Mouse (Mus musculus) CH12.LX (cell line): ENCODE results near the gene Drc7. TPM values are rescaled to one million over a fixed set of nuclear protein-coding genes. Genes with fewer than 3 reads are reported as not detected.

Experiments
- DNase-seq: peaks from one replicate; pipeline ENCODE4 v3.0.0-alpha.2; 2013; ENCODE audit errors: extremely low read depth
- H3K27ac ChIP-seq: 2 replicates; pipeline ENCODE4 v1.5.1; 2012; ENCODE audit warnings: low read depth, mild to moderate bottlenecking, control low read depth, moderate library complexity; ENCODE audit not compliant: insufficient read depth
- H3K27me3 ChIP-seq: replicated peaks from 2 replicates; pipeline ENCODE3; 2012; ENCODE audit warnings: inconsistent platforms
- H3K36me3 ChIP-seq, 2 experiments: replicated peaks in 1 of 2; 2 replicates each; pipeline versions ENCODE3 to v1.6.1; 2012; ENCODE audit warnings: inconsistent platforms in 1 of 2, low read length in 1 of 2, mild to moderate bottlenecking in 1 of 2, mixed read lengths in 1 of 2, moderate library complexity in 1 of 2; ENCODE audit not compliant: control insufficient read depth in 1 of 2, insufficient read depth in 1 of 2
- H3K4me1 ChIP-seq, 2 experiments: 2 replicates each; pipeline ENCODE4 v1.6.1; 2012; ENCODE audit warnings: inconsistent platforms in 1 of 2, moderate library complexity in 1 of 2; ENCODE audit not compliant: insufficient read depth in 2 of 2, control insufficient read depth in 1 of 2
- H3K4me2 ChIP-seq: 2 replicates; pipeline ENCODE4 v1.6.1; 2012; ENCODE audit warnings: low read depth, mild to moderate bottlenecking, control low read depth; ENCODE audit not compliant: poor library complexity, insufficient read depth, severe bottlenecking
- H3K4me3 ChIP-seq, 3 experiments: fragments of 150-350 bp in 1 of 3; sonication (generic) in 1 of 3; replicated peaks in 1 of 3; 2 replicates each; pipeline versions ENCODE3 to v1.5.1; 2011 to 2012; ENCODE audit warnings: low read depth in 2 of 3, low read length in 2 of 3, mild to moderate bottlenecking in 2 of 3, moderate library complexity in 2 of 3, control low read depth in 1 of 3, improper control_type of control experiment in 1 of 3, inconsistent platforms in 1 of 3, mixed read lengths in 1 of 3; ENCODE audit not compliant: poor library complexity in 1 of 3
- H3K79me2 ChIP-seq: replicated peaks from 2 replicates; pipeline ENCODE4 v1.6.1; 2012; ENCODE audit warnings: mild to moderate bottlenecking, moderate library complexity; ENCODE audit not compliant: control insufficient read depth, poor library complexity, insufficient read depth, severe bottlenecking; ENCODE audit errors: extremely low read depth
- H3K9ac ChIP-seq: 2 replicates; pipeline ENCODE4 v1.6.1; 2012; ENCODE audit warnings: low read depth, mild to moderate bottlenecking, control low read depth, moderate library complexity; ENCODE audit not compliant: insufficient read depth
- H3K9me3 ChIP-seq: replicated peaks from 2 replicates; pipeline ENCODE3; 2012; ENCODE audit warnings: low read length, inconsistent platforms, mixed read lengths
- CHD1 ChIP-seq: IDR thresholded peaks from 2 replicates; pipeline ENCODE4 v1.6.1; 2012; ENCODE audit warnings: low read depth, low read length, improper control_type of control experiment, inconsistent platforms
- E2F4 ChIP-seq: IDR thresholded peaks from 2 replicates; pipeline ENCODE4 v1.6.1; 2011; ENCODE audit warnings: low read depth, low read length, improper control_type of control experiment; ENCODE audit not compliant: insufficient replicate concordance
- ELF1 ChIP-seq: IDR thresholded peaks from 2 replicates; pipeline ENCODE4 v1.6.1; 2014; ENCODE audit warnings: low read depth, mild to moderate bottlenecking, inconsistent platforms, low read length, improper control_type of control experiment
- EP300 ChIP-seq: IDR thresholded peaks from 2 replicates; pipeline ENCODE4 v1.6.1; 2011; ENCODE audit warnings: low read length, improper control_type of control experiment
- ETS1 ChIP-seq: conservative IDR thresholded peaks from 2 replicates; pipeline ENCODE4 v1.6.1; 2012; ENCODE audit warnings: low read depth, mild to moderate bottlenecking, inconsistent platforms, low read length, improper control_type of control experiment, moderate library complexity
- GABPA ChIP-seq: IDR thresholded peaks from 2 replicates; pipeline ENCODE4 v1.6.1; 2012; ENCODE audit warnings: low read depth, low read length, improper control_type of control experiment, inconsistent platforms; ENCODE audit not compliant: insufficient replicate concordance
- HCFC1 ChIP-seq: IDR thresholded peaks from 2 replicates; pipeline ENCODE4 v1.6.1; 2012; ENCODE audit warnings: low read depth, mild to moderate bottlenecking, inconsistent platforms, low read length, improper control_type of control experiment
- IRF4 ChIP-seq: IDR thresholded peaks from 2 replicates; pipeline ENCODE4 v1.6.1; 2014; ENCODE audit warnings: low read depth, mild to moderate bottlenecking, inconsistent platforms, low read length, improper control_type of control experiment
- KAT2A ChIP-seq: IDR thresholded peaks from 2 replicates; pipeline ENCODE4 v1.6.1; 2012; ENCODE audit warnings: low read length, improper control_type of control experiment, inconsistent platforms; ENCODE audit not compliant: insufficient replicate concordance
- MAFK ChIP-seq: IDR thresholded peaks from 2 replicates; pipeline ENCODE4 v1.6.1; 2011; ENCODE audit warnings: low read length, improper control_type of control experiment; ENCODE audit not compliant: insufficient replicate concordance
- MAX ChIP-seq: IDR thresholded peaks from 2 replicates; pipeline ENCODE4 v1.6.1; 2011; ENCODE audit warnings: low read length, improper control_type of control experiment
- MAZ ChIP-seq: IDR thresholded peaks from 2 replicates; pipeline ENCODE4 v1.6.1; 2012; ENCODE audit warnings: low read depth, mild to moderate bottlenecking, inconsistent platforms, low read length, improper control_type of control experiment, moderate library complexity
- MEF2A ChIP-seq: IDR thresholded peaks from 2 replicates; pipeline ENCODE4 v1.6.1; 2014; ENCODE audit warnings: low read depth, mild to moderate bottlenecking, inconsistent platforms, low read length, improper control_type of control experiment, borderline replicate concordance
- MXI1 ChIP-seq: IDR thresholded peaks from 2 replicates; pipeline ENCODE4 v1.6.1; 2011; ENCODE audit warnings: mild to moderate bottlenecking, low read depth, low read length, improper control_type of control experiment
- MYC ChIP-seq: IDR thresholded peaks from 2 replicates; pipeline ENCODE4 v1.6.1; 2011; ENCODE audit warnings: low read depth, mild to moderate bottlenecking, improper control_type of control experiment, low read length
- NELFE ChIP-seq: IDR thresholded peaks from 2 replicates; pipeline ENCODE4 v1.6.1; 2011; ENCODE audit warnings: low read depth, low read length, improper control_type of control experiment
- NRF1 ChIP-seq: IDR thresholded peaks from 2 replicates; pipeline ENCODE4 v1.6.1; 2014; ENCODE audit warnings: low read depth, mild to moderate bottlenecking, inconsistent platforms, low read length, improper control_type of control experiment, moderate library complexity
- RAD21 ChIP-seq: IDR thresholded peaks from 2 replicates; pipeline ENCODE4 v1.6.1; 2011; ENCODE audit warnings: low read depth, mild to moderate bottlenecking, low read length, improper control_type of control experiment, moderate library complexity
- SIN3A ChIP-seq: IDR thresholded peaks from 2 replicates; pipeline ENCODE4 v1.6.1; 2012; ENCODE audit warnings: low read length, improper control_type of control experiment, inconsistent platforms
- TBP ChIP-seq: conservative IDR thresholded peaks from 2 replicates; pipeline ENCODE4 v1.6.1; 2011; ENCODE audit warnings: low read depth, low read length, improper control_type of control experiment
- UBTF ChIP-seq: IDR thresholded peaks from 2 replicates; pipeline ENCODE4 v1.6.1; 2012; ENCODE audit warnings: low read depth, mild to moderate bottlenecking, inconsistent platforms, low read length, improper control_type of control experiment, moderate library complexity
- ZC3H11A ChIP-seq: IDR thresholded peaks from 2 replicates; pipeline ENCODE4 v1.6.1; 2012; ENCODE audit warnings: low read depth, mild to moderate bottlenecking, inconsistent platforms, low read length, improper control_type of control experiment
- ZMIZ1 ChIP-seq: IDR thresholded peaks from 2 replicates; pipeline ENCODE4 v1.6.1; 2012; ENCODE audit warnings: low read depth, mild to moderate bottlenecking, inconsistent platforms, low read length, improper control_type of control experiment
- ZNF384 ChIP-seq: IDR thresholded peaks from 2 replicates; pipeline ENCODE4 v1.6.1; 2012; ENCODE audit warnings: low read depth, low read length, improper control_type of control experiment, inconsistent platforms
- dilution Hi-C: fragments of 300-500 bp; cut with MboI; formaldehyde crosslinking; loops from 2 replicates; pipeline ENCODE4 v1.14.3; 2020; ENCODE audit warnings: low sequenced_read_pairs; ENCODE audit not compliant: extremely low pct_unique_long_range_greater_than_20kb, extremely low pct_ligation_motif_present
- in situ Hi-C: fragments of 300-500 bp; cut with MboI; formaldehyde crosslinking; loops from 3 replicates; pipeline ENCODE4 v1.14.3; 2019; ENCODE audit warnings: low sequenced_read_pairs, low pct_ligation_motif_present, low pct_unique_long_range_greater_than_20kb, mixed read lengths
- polyA plus RNA-seq: library from polyadenylated mRNA; unstranded; fragments of >175 nt; gene quantifications from 2 replicates; pipeline ENCODE4 v1.2.1, GENCODE M21; 2012; ENCODE audit warnings: low read depth; ENCODE audit not compliant: insufficient read length
- total RNA-seq, 2 experiments: library from RNA; depleted of rRNA; stranded (reverse); fragments of 300-350 nt in 1 of 2; fragments of >200 nt in 1 of 2; gene quantifications; 2 replicates each; pipeline ENCODE4 v1.2.3; 2012 to 2014

The Drc7 gene
- total and polyA plus RNA-seq, 3 experiments: not detected

DNA sequence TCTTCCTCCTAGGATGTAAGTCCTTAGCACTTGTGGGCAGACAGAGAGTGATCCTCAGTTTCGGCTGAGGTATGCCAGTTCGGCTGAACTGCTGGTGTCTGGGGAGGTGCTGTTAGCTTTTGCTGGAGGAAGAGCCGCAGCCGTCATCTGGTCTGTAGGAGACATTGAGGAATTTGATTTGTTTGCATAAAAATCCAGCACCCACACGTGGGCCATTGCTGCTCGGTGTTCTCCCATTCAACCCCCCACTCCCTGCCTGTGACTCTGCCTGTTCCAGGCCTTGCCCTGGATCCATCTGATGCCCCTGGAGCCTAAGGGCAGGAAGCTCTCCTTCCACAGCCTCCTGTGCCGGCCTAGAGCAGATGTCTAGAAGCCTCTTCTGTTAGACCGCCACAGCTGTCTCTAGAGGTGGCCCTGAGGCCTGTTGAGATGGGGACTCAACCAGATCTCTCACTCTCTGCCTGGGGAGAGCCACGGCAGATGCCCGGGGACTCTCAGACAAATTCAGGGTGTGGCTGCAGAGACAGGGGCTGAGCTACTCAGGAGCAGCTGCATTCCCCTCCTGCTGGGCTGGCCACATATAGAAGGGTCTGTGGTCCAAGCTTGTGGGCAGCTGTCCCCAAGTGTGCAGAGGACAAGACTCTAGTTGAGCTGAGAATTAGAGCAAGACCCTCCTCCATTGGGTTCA is 30.0 kb downstream of the Drc7 start:
- no peak overlapping the region for H3K9ac ChIP-seq

DNA sequence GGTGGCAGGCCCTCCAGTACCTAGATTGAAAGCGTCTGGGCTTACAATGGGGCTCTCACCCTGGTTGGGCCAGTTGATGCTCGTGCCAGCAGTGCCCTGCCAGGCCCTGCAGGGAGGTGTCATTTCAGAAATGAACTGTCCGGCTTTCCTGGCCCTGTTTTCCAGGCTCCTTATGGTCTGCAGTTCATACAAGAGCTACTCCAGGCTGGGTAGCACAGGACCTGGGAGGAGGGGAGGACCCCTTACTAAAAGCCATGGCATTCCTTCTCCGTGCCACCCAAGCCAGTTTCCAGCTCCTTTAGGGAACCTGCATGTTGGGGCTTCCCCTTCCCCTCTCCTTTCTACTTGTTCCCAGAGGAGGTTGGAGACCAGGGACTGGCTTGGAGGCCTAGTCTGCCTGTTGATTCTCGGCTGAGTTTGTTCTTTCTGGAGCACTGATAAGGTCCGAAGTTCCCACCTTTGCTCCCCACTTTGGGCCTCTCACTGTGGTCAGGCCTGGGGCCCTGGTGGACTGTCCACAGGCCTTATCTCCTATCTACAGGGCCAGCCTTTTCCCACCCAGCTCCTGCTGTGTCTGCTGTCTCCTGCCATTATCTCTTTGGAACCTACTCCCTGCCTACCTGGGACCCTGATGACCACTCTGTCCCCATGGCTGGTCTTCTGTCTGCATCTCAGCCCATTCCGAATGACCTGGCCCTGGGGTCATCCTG is 30.7 kb downstream of the Drc7 start:
- H3K9ac ChIP-seq: no peak overlapping the region
- H3K4me1 ChIP-seq: peaks cover 3 to 12% of the 10 kb centered on the region in 2 experiments
- no peaks in the 10 kb centered on the region for H3K27me3 ChIP-seq
- H3K4me2 ChIP-seq: no peak overlapping the region
- TF ChIP-seq MAX (no peak), E2F4 (no peak), ETS1 (no peak), MXI1 (no peak), MYC (no peak), EP300 (no peak), MEF2A (no peak), HCFC1 (no peak), NRF1 (no peak), MAZ (no peak), ZC3H11A (no peak), NELFE (no peak), KAT2A (no peak), CHD1 (no peak), UBTF (no peak), ELF1 (no peak), RAD21 (no peak)
- no peak overlapping the region for H3K4me3 ChIP-seq
- peaks cover 21 to 72% of the 10 kb centered on the region in 2 experiments for H3K36me3 ChIP-seq
- DNase-seq: no peak
- H3K9me3 ChIP-seq: no peaks in the 10 kb centered on the region
- no peak overlapping the region for H3K27ac ChIP-seq
- no peaks in the 10 kb centered on the region for H3K79me2 ChIP-seq
- dilution Hi-C loops (no loop called here), in situ Hi-C loops (loop anchor here (25.0 kb wide), 1 partner anchor 127 kb away; the partner anchor contains the start of gene Kifc3)

More for the DNA sequence above, 30.0 kb downstream of the Drc7 start:
- in situ Hi-C loops: loop anchor here (25.0 kb wide), 1 partner anchor 127 kb away; the partner anchor contains the start of gene Kifc3
- Histone ChIP-seq H3K27me3 (no peaks in the 10 kb centered on the region), H3K36me3 (peaks cover 18 to 65% of the 10 kb centered on the region in 2 experiments), H3K9me3 (no peaks in the 10 kb centered on the region), H3K4me2 (no peak overlapping the region)
- TF ChIP-seq E2F4 (no peak), CHD1 (no peak), MAFK (no peak), SIN3A (no peak), ZMIZ1 (no peak), MXI1 (no peak), GABPA (no peak), MEF2A (no peak), TBP (no peak), IRF4 (no peak), MYC (no peak), ZNF384 (no peak)
- TF ChIP-seq, all 38 proteins: peak for 0
- DNase-seq: no peak
- no peak overlapping the region for H3K4me3 ChIP-seq
- peaks cover 3 to 12% of the 10 kb centered on the region in 2 experiments for H3K4me1 ChIP-seq
- dilution Hi-C loops: no loop called here
- H3K79me2 ChIP-seq: no peaks in the 10 kb centered on the region
- no peak overlapping the region for H3K27ac ChIP-seq
